Mouse (Mus musculus) testis, postnatal 14 days (tissue): ENCODE data around the gene Imp3.
"Not testable (repeated sequence)": the region's sequence is repeated elsewhere in the genome, so short reads cannot be mapped to it uniquely, and the experiment has no call there.

Experiments
- DNase-seq: peaks from one replicate; pipeline ENCODE4 v3.0.0; 2021; ENCODE audit warnings: low spot score

Imp3 gene

GRCm38 (mm10) chr9:56937223-56938160, at the start of gene Imp3:
Gene Imp3 (plus strand): TSS chr9:56937475.
- peak; percentile 94 for DNase-seq

GRCm38 (mm10) chr9:56887581-56887980, 49.7 kb upstream of the Imp3 start:
- no peak for DNase-seq

GRCm38 (mm10) chr9:56889817-56890216, 47.5 kb upstream of the Imp3 start:
- DNase-seq, result peak; percentile 78

DNA sequence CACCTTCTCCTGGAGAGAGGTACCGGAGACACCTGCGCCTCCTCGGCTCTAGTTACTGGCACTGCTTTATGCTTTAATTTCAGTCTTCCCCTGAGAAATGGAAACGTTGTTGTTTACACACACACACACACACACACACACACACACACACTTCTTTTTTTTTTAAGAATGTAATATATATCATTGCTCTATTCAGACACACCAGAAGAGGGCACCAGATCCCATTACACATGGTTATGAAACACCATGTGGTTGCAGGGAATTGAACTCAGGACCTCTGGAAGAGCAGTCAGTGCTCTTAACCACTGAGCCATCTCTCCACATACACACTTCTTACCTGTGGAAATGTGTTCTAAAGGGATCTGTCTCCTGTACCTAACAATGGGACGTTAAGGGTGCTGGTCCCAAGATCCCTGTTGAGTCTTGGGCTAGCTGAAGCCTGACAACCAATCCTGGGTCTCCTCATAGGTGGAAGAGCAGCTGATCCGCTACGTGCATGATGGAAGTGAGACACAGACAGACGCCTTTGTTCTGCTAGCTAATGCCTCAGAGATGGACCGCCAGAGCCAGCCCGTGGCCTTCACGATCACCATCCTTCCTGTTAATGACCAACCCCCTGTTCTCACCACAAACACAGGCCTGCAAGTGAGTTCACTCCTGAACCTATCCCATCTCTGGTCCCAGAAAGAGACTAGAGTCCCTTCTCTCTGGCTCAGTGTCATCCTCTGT, 46.6 kb upstream of the Imp3 start:
- no peak for DNase-seq

DNA sequence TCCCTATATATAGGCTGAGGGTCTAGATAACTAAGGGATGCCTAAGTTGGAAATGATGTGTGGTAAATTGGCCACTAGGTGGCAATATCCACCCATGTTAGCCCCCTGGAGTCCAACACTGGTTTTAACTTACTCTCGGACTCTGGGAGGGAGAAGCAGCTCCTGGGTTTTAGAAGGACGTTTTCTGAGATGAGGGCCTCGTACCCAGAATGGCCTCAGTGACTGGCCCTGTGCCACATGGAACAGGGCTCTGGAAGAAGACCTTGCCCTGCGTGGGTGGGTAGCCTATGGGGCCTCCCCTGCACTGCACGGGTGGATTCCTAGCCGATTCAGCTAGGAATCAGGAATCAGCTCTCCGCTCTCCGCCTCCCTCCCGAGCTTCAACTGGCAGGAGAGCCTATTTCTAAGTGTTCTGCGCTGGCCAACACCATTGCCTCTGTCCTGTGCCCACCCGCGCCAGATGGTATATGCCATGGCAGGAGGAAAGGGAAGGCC, 45.7 kb upstream of the Imp3 start:
- DNase-seq, result peak; percentile 67

GRCm38 (mm10) chr9:56892111-56892510, 45.2 kb upstream of the Imp3 start:
- no peak for DNase-seq

DNA sequence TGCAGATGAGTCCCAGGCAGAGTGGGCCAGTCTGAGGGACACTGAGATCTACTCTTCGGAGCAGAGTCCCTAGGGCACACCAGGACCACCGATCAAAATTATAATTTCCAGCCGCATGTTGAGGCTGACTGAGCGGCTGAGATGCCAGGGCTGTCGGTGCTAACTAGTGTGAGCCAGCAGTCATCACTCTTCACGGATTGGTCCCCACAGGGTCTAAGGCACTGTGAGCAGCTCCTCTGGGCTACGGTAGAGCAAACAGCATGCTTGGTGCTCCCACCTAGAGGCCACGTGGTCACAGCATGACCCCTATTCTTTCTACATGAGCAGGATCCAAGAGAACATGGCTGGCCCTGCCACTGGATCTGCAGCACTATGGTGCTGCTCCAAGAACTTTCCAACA, 44.0 kb upstream of the Imp3 start:
- DNase-seq, result no peak

DNA sequence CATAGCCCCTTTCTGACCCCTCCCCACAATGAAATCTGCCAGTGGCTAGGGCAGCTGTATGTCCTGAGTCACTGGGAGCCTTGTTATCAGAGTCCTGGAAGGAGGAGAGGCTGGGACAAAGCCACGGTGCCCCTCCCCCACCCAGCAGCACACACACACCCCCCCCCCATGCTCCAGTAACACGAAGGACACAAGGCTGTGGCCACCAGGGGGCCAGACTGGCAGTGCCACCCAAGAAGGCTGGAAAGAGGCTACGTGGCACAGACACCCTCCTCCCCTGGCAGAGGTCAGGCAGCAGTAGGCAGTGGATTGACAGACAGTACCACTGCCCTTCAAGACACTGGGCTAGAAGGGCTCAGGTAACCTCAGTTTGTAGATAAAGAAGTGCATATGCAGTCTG, 43.3 kb upstream of the Imp3 start:
- DNase-seq, result no peak

DNA sequence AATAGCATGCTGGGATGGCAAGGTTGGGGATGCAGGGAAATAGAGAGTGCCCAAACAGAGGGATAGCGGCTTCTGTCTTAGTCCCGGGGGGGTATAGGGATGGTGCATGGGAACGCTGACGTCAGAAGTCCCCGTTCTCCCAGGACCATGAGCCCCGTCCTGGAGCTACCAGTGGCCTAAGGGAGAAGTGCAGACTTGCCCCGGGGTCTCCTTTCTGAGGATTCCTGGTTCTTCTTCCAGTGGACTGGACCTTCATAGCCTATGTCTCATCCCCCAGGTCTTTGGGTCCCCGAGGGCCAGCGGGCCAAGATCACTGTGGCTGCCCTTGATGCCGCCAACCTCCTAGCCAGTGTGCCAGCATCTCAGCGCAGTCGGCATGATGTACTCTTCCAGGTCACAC, 40.5 kb upstream of the Imp3 start:
- DNase-seq, result no peak

GRCm38 (mm10) chr9:56899409-56899808, 37.9 kb upstream of the Imp3 start:
- DNase-seq, result no peak

DNA sequence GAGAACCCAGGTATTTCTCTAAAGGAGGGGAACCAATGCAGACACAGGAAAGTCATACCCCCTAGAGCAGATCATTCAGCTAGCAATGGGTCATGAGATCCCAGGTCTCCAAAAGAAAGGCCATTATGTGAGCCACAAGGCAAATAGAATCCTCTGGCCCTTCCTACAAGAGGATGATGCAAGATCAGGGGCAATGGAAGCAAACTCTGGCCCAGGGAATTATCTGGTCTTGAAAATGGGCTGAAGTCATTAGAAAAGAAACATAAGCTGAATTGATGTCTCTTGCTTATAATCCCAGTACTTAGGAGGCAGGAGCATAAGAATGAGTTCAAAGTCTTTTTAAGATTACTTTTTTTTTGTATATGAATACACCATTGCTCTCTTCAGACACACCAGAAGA, 37.2 kb upstream of the Imp3 start:
- no peak for DNase-seq

DNA sequence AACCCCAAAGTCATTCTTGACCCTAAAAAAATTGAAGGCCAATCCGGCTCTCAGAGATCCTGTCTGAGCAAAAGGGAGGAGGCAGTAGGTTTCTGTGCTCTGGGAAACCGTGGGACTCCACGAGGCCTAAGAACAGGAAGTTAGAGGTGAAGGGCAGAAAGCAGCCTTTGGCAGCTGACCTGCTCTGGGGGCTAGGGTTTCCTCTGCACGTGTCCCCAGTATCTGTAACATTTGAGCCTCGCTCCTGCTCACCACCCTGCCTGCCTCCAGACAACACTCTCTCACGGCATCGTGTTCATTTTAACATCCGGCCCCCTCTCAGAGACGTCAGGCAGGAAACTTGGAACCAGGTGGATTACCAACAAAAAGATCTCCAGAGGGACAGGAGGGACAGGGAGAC, 36.7 kb upstream of the Imp3 start:
- DNase-seq, result no peak

DNA sequence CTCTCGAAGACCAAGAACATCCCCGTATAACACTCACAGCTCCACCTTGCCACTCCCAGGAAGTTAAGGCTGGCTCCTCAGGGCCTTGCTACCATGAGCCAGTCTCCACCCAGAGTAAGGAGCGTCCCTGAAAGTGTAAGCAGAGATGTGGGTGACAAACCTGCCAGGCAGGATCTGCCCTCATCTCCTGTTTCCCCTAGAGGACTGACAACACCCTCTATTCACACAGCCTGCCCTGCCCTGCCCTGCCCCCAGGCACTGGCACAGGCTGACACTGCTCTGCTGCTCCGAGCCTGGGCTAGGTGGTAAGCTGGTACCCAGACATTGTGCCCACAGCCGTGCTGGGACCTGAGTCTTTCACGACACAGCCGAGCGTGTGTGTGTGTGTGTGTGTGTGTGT, 36.1 kb upstream of the Imp3 start:
- DNase-seq, result no peak

DNA sequence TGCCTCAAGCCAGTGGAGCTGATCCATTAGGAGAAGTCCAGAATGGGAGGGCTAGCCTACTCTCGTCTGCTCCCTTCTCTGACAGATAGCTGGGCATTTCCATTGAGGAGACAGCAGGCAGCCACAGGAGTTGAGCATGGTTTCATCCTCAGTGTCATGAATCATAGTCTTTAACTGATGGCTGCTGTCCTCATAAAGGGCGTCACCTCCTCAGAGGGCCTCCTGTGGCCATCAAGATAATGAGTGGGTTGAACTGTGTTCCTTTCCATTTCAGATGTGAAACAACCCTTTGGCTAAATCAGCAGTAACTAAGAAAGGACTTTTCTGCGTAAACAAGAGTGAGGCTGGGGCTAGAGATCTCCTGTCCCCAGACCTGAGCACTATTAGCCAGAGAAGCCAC, 33.6 kb upstream of the Imp3 start:
- no peak for DNase-seq

GRCm38 (mm10) chr9:56907549-56907948, 29.7 kb upstream of the Imp3 start:
- DNase-seq, result no peak

GRCm38 (mm10) chr9:56909991-56910390, 27.3 kb upstream of the Imp3 start:
- not testable (repeated sequence) for DNase-seq

GRCm38 (mm10) chr9:56911017-56911416, 26.3 kb upstream of the Imp3 start:
- DNase-seq, result no peak

GRCm38 (mm10) chr9:56913991-56914390, 23.3 kb upstream of the Imp3 start:
- no peak for DNase-seq

- no peak for DNase-seq
Observed at GRCm38 (mm10) chr9:56915116-56915515, 22.2 kb upstream of the Imp3 start.

DNA sequence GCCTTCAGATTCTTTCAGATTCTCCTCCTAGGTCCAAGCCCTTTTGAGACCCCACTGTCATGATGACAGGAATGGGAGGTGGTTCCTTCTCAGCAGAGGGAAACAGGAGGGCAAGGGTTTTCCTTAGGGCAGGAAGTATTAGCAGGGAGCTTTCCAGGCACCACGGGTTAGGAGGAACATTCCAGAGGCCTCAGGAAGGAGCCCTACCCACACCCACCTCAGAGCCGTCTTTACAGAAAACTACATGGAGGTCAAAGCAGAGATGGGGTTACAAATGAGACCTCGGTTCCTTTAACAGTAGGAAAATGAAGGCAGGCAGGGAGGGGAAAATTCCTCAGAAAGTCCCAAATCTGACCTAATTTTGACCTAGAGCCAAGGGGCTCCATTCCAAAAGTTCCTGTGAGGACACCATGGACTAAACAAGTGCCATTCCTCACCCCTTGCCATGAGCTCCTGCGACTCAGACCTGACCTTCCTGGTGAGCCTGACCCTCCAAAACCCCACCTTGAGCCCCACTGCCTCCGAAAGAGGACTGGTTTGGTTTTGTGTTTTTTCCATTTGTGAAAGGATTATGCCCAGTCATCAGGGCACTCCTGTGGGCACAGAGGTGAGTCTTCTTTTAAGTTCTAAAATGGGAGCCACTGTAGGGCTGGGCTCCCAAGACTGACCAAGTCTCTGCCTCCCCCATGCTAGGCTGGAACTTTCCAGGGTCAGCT, 21.4 kb upstream of the Imp3 start:
- no peak for DNase-seq

- no peak for DNase-seq
Observed at GRCm38 (mm10) chr9:56917131-56917530, 20.1 kb upstream of the Imp3 start.

DNA sequence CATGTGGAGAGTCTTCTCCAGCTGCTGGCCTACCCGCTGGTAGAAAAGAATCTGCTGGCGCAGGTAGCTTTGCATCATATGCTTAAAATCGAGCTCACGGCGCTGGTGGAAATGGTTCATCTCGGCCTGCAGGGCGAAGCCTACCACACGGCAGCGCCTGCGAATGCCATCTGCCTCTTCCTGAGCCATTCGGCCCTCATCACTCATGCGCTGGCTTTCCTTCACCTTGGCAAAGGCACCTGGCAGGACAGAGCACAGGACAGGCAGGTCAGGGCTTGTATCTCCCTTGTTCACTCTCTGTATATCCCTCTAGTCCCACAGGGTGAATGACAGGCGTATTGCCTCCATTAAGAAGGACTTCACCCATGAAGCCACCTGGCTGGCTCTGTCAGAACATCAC, 18.8 kb upstream of the Imp3 start:
- DNase-seq, result no peak
